Mouse (Mus musculus) activated CD4-positive, CD25-positive, alpha-beta regulatory T cell, adult 4 months (primary cell): Measurements from ENCODE around the gene Gm21921. TPM values are rescaled to one million over a fixed set of nuclear protein-coding genes. Genes with fewer than 3 reads are reported as not detected.
"Not testable (repeated sequence)": the region's sequence is repeated elsewhere in the genome, so short reads cannot be mapped to it uniquely, and the experiment has no call there.

Experiments used
- ATAC-seq: one replicate; pipeline ENCODE4 v1.8.0; 2017
- polyA plus RNA-seq, 2 experiments: library from polyadenylated mRNA; unstranded; fragments of 100-300 nt; shearing (Covaris generic); gene quantifications; one replicate each; pipeline ENCODE4 v1.2.1; 2017

Gene Gm21921
- not detected for polyA plus RNA-seq

DNA sequence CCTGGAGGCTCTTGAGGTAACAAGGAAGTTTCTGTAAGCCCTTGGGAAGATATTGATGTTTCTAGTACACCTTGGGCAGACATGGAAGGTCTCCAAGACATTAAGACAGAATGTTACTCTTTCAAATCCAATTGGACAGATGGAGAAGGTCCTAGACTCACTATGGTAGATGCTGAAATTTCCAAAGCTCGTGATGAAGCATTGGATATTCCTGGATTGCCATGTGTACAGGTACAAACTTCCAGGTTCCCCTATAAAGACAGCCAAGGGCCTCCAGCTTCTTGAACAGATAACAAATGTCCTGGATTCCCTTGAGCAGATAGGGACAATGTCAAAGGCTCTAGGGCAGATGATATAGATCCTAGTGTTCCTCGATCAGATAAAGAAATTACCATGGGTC lies at the start of gene Gm21921:
Gene Gm21921, minus strand, starts transcription at position 101 of the 400 bp plus-strand sequence.
- ATAC-seq, result not testable (repeated sequence)
